Mouse (Mus musculus): ENCODE data around the gene Rem1. TPM values are rescaled to one million over a fixed set of nuclear protein-coding genes. Genes with fewer than 3 reads are reported as not detected.

Rem1 gene
- polyA plus RNA-seq, 1 experiment = 0.90 TPM

- peaks cover 8% of the 10 kb centered on the region; the same call in 1 of the 2 replicates for H3K4me1 ChIP-seq (ENCODE audit: control insufficient read depth, insufficient read depth, low read length)
- TF ChIP-seq POLR2A (IDR thresholded peaks at IDR 0.05; ENCODE audit: borderline replicate concordance, insufficient read depth, low read length) (no peak), CTCF (IDR thresholded peaks at IDR 0.05; ENCODE audit: borderline replicate concordance, insufficient read depth, low read depth, low read length) (no peak)
- no peak for DNase-seq
- H3K27me3 ChIP-seq (ENCODE audit: control insufficient read depth, insufficient read depth, low read length) = no peaks in the 10 kb centered on the region
- no peak overlapping the region for H3K27ac ChIP-seq (ENCODE audit: insufficient read depth, low read length)
- no peak overlapping the region for H3K4me3 ChIP-seq (replicated peaks; ENCODE audit: insufficient read depth, low read depth, low read length)
- 94% methylated on average over 5 of the region's 5 CpGs for WGBS
These were observed 56.3 kb downstream of the Rem1 start for GRCm38 (mm10) chr2:152683086-152683485.

Other genes starting within 250 kb of the Rem1 start
- gene Sox12, start 228.9 kb upstream of the Rem1 start, polyA plus RNA-seq (2012; rRNA removed) = 11.1 and 12.1 TPM in 2 replicates
- gene Zcchc3, start 211.9 kb upstream of the Rem1 start, polyA plus RNA-seq (2012; rRNA removed) = 10.7 and 11.9 TPM in 2 replicates
- gene 6820408C15Rik, start 211.4 kb upstream of the Rem1 start, polyA plus RNA-seq (2012; rRNA removed) = 2.6 and 3.9 TPM in 2 replicates
- gene Defb23, start 162.3 kb upstream of the Rem1 start, polyA plus RNA-seq (2012; rRNA removed) = not detected in 2 replicates
- 0.23 TPM in 1 of 2 replicates, not detected in the other for gene Defb20, start 149.9 kb upstream of the Rem1 start, polyA plus RNA-seq (2012; rRNA removed)
- not detected in 2 replicates for gene Defb22, start 136.8 kb upstream of the Rem1 start, polyA plus RNA-seq (2012; rRNA removed)
- gene Defb26, start 115.3 kb upstream of the Rem1 start, polyA plus RNA-seq (2012; rRNA removed) = not detected in 2 replicates
- gene Defb28, start 108.7 kb upstream of the Rem1 start, polyA plus RNA-seq (2012; rRNA removed) = not detected in 2 replicates
- gene Defb29, start 86.9 kb upstream of the Rem1 start, polyA plus RNA-seq (2012; rRNA removed) = not detected in 2 replicates
- gene Gm17416, start 57.6 kb upstream of the Rem1 start, polyA plus RNA-seq (2012; rRNA removed) = not detected in 2 replicates
- not detected in 2 replicates for gene Defb21, start 54.2 kb upstream of the Rem1 start, polyA plus RNA-seq (2012; rRNA removed)
- gene Defb19, start 46.6 kb upstream of the Rem1 start, polyA plus RNA-seq (2012; rRNA removed) = not detected in 2 replicates
- gene Defb45, start 27.6 kb upstream of the Rem1 start, polyA plus RNA-seq (2012; rRNA removed) = not detected in 2 replicates
- gene Defb36, start 22.6 kb upstream of the Rem1 start, polyA plus RNA-seq (2012; rRNA removed) = not detected in 2 replicates
- not detected in 2 replicates for gene Defb25, start 3.9 kb upstream of the Rem1 start, polyA plus RNA-seq (2012; rRNA removed)
- 80.5 and 83.5 TPM in 2 replicates for gene H13, start 42.5 kb downstream of the Rem1 start, polyA plus RNA-seq (2012; rRNA removed)
- gene Mcts2, start 60.1 kb downstream of the Rem1 start, polyA plus RNA-seq (2012; rRNA removed) = 19.2 and 19.9 TPM in 2 replicates
- gene Id1, start 109.3 kb downstream of the Rem1 start, polyA plus RNA-seq (2012; rRNA removed) = 63.8 and 68.7 TPM in 2 replicates
- 9.2 and 9.7 TPM in 2 replicates for gene Cox4i2, start 127.2 kb downstream of the Rem1 start, polyA plus RNA-seq (2012; rRNA removed)
- gene Bcl2l1, start 204.8 kb downstream of the Rem1 start, polyA plus RNA-seq (2012; rRNA removed) = 141 and 142 TPM in 2 replicates
- 1.2 TPM in 2 replicates for gene Tpx2, start 221.0 kb downstream of the Rem1 start, polyA plus RNA-seq (2012; rRNA removed)